Comparison of ENCODE assay signal across 10 mouse cellular contexts in genomic region chr10:59958458-59958857, GRCm38 (mm10). TPM values are rescaled to one million over a fixed set of nuclear protein-coding genes. Genes with fewer than 3 reads are reported as not detected.
A peak's percentile ranks its signal among the peaks of the same experiment; 100 is the strongest.
DNase-seq lines count a peak whose midpoint lies in the region; ATAC-seq lines count a peak whose summit lies in the region.
"Had no signal": no experiment of that assay in that cellular context is flagged by ENCODE, and none has a peak within 500 bp of the region (broad histone marks: within the 10 kb centered on the region; RNA-seq: fewer than 3 reads in every experiment).

No protein-coding gene starts in this region.

- no peaks in the 10 kb centered on the region for H3K36me3 ChIP-seq in hindbrain, embryonic 10.5 days
- H3K36me3 ChIP-seq in neural tube, embryonic 12.5 days = no peaks in the 10 kb centered on the region

- peaks cover 40% of the 10 kb centered on the region for H3K4me1 ChIP-seq in hindbrain, embryonic 10.5 days (replicated peaks)
- H3K4me1 ChIP-seq in neural tube, embryonic 12.5 days = peaks cover 24% of the 10 kb centered on the region

- 0 out of 2 replicates have a peak, but pooled peaks have one; percentile 29 for ATAC-seq in common myeloid progenitor, adult 5-6 weeks (replicated peaks; ENCODE audit: low read depth, poor library complexity, severe bottlenecking)
- ATAC-seq in neural tube, embryonic 12.5 days (ENCODE audit: low FRiP score, low read depth) = peak; percentile 45; the same call in 1 of the 2 replicates

- DNase-seq in layer of hippocampus, adult 11-12 months (ENCODE audit: low spot score) = peak; percentile 72
- no peak for DNase-seq in layer of hippocampus, postnatal 14 days (ENCODE audit: low spot score in 2 of 2)
- DNase-seq in hindbrain, embryonic 10.5 days (ENCODE audit: low spot score) = peak; percentile 25
- DNase-seq in adipocyte (ENCODE audit: low spot score) = no peak
- DNase-seq in cerebellum, adult 8-10 months = no peak
- DNase-seq in kidney, adult 11 months = no peak
- DNase-seq: kidney, postnatal 4 days; lung, postnatal 14 days had no signal

- H3K27me3 ChIP-seq in hindbrain, embryonic 10.5 days (ENCODE audit: insufficient read depth, poor library complexity, severe bottlenecking) = peaks cover 16% of the 10 kb centered on the region
- no peaks in the 10 kb centered on the region for H3K27me3 ChIP-seq in neural tube, embryonic 12.5 days (replicated peaks)

- no peaks in the 10 kb centered on the region for H3K9me3 ChIP-seq in hindbrain, embryonic 10.5 days
- no peaks in the 10 kb centered on the region for H3K9me3 ChIP-seq in neural tube, embryonic 12.5 days

- 26% methylated on average over 5 of the region's 5 CpGs for WGBS in hindbrain, embryonic 10.5 days
- WGBS in neural tube, embryonic 12.5 days = 21% methylated on average over 5 of the region's 5 CpGs

- peak overlapping the region; percentile 84 for H3K27ac ChIP-seq in hindbrain, embryonic 10.5 days
- H3K27ac ChIP-seq in neural tube, embryonic 12.5 days = 0 out of 2 replicates have a peak overlapping the region, but pooled peaks have one; percentile 15

- H3K9ac ChIP-seq in neural tube, embryonic 12.5 days = 0 out of 2 replicates have a peak overlapping the region, but pooled peaks have one; percentile 34

- H3K4me3 ChIP-seq in hindbrain, embryonic 10.5 days = peak overlapping the region; percentile 33
- no peak overlapping the region for H3K4me3 ChIP-seq in neural tube, embryonic 12.5 days

- peak overlapping the region; percentile 51 for H3K4me2 ChIP-seq in neural tube, embryonic 12.5 days (replicated peaks)

RNA-seq across cellular contexts. Expression of gene Ddit4, which starts 6.8 kb away (rescaled TPM):
- 100 to 1,000 TPM in 1 of 2 experiments, 10 to 100 TPM in 1; 99.5 to 106 TPM for total RNA-seq in layer of hippocampus, postnatal 14 days (2021)
- 1.4 and 4.2 TPM in 2 replicates for total RNA-seq in common myeloid progenitor, adult 5-6 weeks (2017)
- polyA plus RNA-seq in hindbrain, embryonic 10.5 days (2016; fragmentation: Nextera tagmentation; extraction: Ambion mirVana) = 37.5 and 37.6 TPM in 2 replicates
- 75.7 and 78.9 TPM in 2 replicates for polyA plus RNA-seq in neural tube, embryonic 12.5 days (2016; fragmentation: Nextera tagmentation; extraction: Ambion mirVana)

RNA-seq across cellular contexts. Expression of gene Ascc1, which starts 44.1 kb away (rescaled TPM):
- 10 to 100 TPM; 18.4 to 19.1 TPM for total RNA-seq in layer of hippocampus, postnatal 14 days (2021)
- 30.5 and 41.6 TPM in 2 replicates for total RNA-seq in common myeloid progenitor, adult 5-6 weeks (2017)
- 35.8 and 37.0 TPM in 2 replicates for polyA plus RNA-seq in hindbrain, embryonic 10.5 days (2016; fragmentation: Nextera tagmentation; extraction: Ambion mirVana)
- 36.8 and 37.0 TPM in 2 replicates for polyA plus RNA-seq in neural tube, embryonic 12.5 days (2016; fragmentation: Nextera tagmentation; extraction: Ambion mirVana)

RNA-seq across cellular contexts. Expression of gene Anapc16, which starts 44.5 kb away (rescaled TPM):
- total RNA-seq in layer of hippocampus, postnatal 14 days (2021) = 10 to 100 TPM; 67.4 to 69.2 TPM
- total RNA-seq in common myeloid progenitor, adult 5-6 weeks (2017) = 45.3 and 60.5 TPM in 2 replicates
- 111 and 114 TPM in 2 replicates for polyA plus RNA-seq in hindbrain, embryonic 10.5 days (2016; fragmentation: Nextera tagmentation; extraction: Ambion mirVana)
- polyA plus RNA-seq in neural tube, embryonic 12.5 days (2016; fragmentation: Nextera tagmentation; extraction: Ambion mirVana) = 116 and 122 TPM in 2 replicates

Comparison
In these comparisons a context has a peak if more than half of its experiments do, and no peak if none do; other contexts are left out.
1. DNase-seq: peak in layer of hippocampus, adult 11-12 months (single experiment) and hindbrain, embryonic 10.5 days (single experiment); none in layer of hippocampus, postnatal 14 days (0 of 2), adipocyte (single experiment), cerebellum, adult 8-10 months (single experiment) and kidney, adult 11 months (single experiment).
2. RNA of gene Ddit4, which starts 6.8 kb away (total RNA-seq): 99.5 to 106 TPM in layer of hippocampus, postnatal 14 days; 1.4 to 4.2 TPM in common myeloid progenitor, adult 5-6 weeks; every median in the first group is over 10 times any median in the second.